Mouse (Mus musculus): Measurements from ENCODE around the gene Mcfd2.

DNA sequence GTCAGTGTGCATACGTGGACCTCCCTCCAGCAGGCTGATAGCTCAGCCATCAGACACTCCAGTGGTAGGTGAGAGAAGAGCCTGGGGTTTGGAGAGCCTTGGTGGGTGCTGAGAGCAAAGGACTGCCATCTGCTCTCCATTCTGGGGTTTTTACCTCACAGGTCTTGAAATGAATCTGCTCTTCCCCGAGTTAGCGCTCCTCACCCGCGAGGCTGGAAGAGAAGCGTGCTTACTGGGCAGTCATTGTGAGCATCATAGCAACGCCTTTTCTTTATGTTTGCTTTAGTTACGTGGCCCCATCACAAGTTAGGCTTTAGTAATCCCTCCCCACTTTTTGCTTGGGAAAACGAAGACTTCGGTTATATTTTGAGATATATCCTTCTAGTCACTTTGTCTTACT lies 34.6 kb upstream of the Mcfd2 start:
- no peak for TF ChIP-seq CTCF (IDR thresholded peaks at IDR 0.05; ENCODE audit: extremely low read depth, insufficient read depth, low read length)
- no peak for TF ChIP-seq POLR2A (IDR thresholded peaks at IDR 0.05; ENCODE audit: extremely low read depth, insufficient read depth, low read length)

Data from cortical plate, adult 2 months (tissue).